Mouse (Mus musculus) spleen, embryonic (tissue): Measurements from ENCODE around the gene Bcl2l15.

Source experiments
- CTCF ChIA-PET: fragments of 350-600 bp; sonication (Branson Sonifier 250); formaldehyde crosslinking; loops from one replicate; lab custom pipeline; 2022; lab: Charles Lee

Gene Bcl2l15

GRCm38 (mm10) chr3:103859851-103860391 lies 27.5 kb downstream of the Bcl2l15 start:
- CTCF ChIA-PET = interaction anchor here (0.6 to 1.4 kb wide), 3 partner anchors 10 to 27 kb away, joined by 4 to 5 read pairs (median 4); partner anchors contain the start of gene Bcl2l15

- CTCF ChIA-PET = no interaction called here
Measured at GRCm38 (mm10) chr3:103862721-103863220, 30.4 kb downstream of the Bcl2l15 start.

- CTCF ChIA-PET = interaction anchor here (0.7 kb wide), 1 partner anchor 998 kb away, joined by 3 read pairs; no protein-coding TSS in a partner anchor
Measured at GRCm38 (mm10) chr3:103864200-103864599, 31.8 kb downstream of the Bcl2l15 start.

- CTCF ChIA-PET = no interaction called here
Measured at GRCm38 (mm10) chr3:103867424-103867971, 35.1 kb downstream of the Bcl2l15 start.

GRCm38 (mm10) chr3:103868008-103868407 lies 35.6 kb downstream of the Bcl2l15 start:
- CTCF ChIA-PET = no interaction called here

- CTCF ChIA-PET = interaction anchor here (0.7 kb wide), 1 partner anchor 13 kb away, joined by 5 read pairs; the partner anchor contains the start of gene Ptpn22
Measured at GRCm38 (mm10) chr3:103872663-103873098, 40.3 kb downstream of the Bcl2l15 start.

GRCm38 (mm10) chr3:103874329-103874728 lies 41.9 kb downstream of the Bcl2l15 start:
- CTCF ChIA-PET = interaction anchor here (1.0 kb wide), 1 partner anchor 23 kb away, joined by 4 read pairs; no protein-coding TSS in a partner anchor

- CTCF ChIA-PET = no interaction called here
Measured at GRCm38 (mm10) chr3:103885946-103886345, 53.5 kb downstream of the Bcl2l15 start.

- CTCF ChIA-PET = interaction anchor here (0.6 to 2.4 kb wide), 4 partner anchors 36 to 111 kb away, joined by 6 to 12 read pairs (median 7); no protein-coding TSS in a partner anchor
Measured at GRCm38 (mm10) chr3:103887581-103887980, 55.2 kb downstream of the Bcl2l15 start.

GRCm38 (mm10) chr3:103893374-103893773 lies 61.0 kb downstream of the Bcl2l15 start:
- CTCF ChIA-PET = interaction anchor here (0.9 kb wide), 1 partner anchor 20 kb away, joined by 3 read pairs; no protein-coding TSS in a partner anchor
